Mouse (Mus musculus) lung, adult 2 months (tissue): Measurements from ENCODE around the gene C8b.

Source experiments
- CTCF ChIP-seq: fragments of 200-500 bp; IDR thresholded peaks from 2 replicates; pipeline ENCODE4 v1.5.1; 2011; ENCODE audit warnings: mild to moderate bottlenecking, low read length, control low read depth; ENCODE audit not compliant: insufficient read depth
- POLR2A ChIP-seq: fragments of 200-500 bp; IDR thresholded peaks from 2 replicates; pipeline ENCODE4 v1.6.1; 2011; ENCODE audit warnings: low read depth, mild to moderate bottlenecking, control low read depth, low read length, borderline replicate concordance; ENCODE audit errors: extremely low read depth

DNA sequence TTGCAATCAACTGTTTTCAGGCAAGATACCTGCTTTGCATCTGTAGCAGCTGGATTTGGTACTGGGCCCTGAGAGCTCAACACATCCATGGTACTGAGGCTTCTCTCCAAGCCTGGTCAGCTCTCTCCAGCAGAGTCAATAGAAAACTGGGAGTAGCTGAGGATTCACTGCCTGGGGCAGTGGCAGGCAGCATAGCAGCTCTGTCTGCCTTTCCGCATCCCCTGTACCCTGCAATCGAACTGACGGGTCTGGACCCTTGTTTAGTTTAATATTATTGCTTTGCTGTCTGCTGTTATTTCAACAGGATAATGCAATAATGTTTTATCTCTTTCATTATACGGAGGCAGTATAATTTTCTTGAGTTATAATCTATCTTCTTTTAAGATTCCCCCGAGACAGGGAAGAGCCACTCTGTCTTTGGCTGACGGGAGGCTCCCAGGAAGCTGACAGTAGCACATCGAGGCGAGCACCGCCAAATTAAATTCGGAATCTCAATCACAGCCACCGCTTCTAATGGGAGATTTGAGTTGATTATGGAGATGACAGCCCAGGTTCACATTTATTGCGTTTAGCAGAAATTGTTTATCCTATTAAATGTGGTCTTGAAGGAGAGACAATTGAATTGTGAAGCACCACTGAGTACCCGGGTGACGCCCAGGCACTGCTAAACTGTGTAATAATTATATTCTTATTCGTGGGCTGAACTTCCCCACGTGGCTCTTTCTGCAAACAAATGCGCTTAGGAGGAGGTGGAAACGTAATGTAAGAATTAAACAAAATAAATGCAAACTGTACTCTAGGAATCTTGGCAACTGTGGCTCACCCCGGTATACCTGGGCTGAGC lies 39.5 kb downstream of the C8b start:
- TF ChIP-seq POLR2A = no peak
- TF ChIP-seq CTCF = no peak
